Mouse (Mus musculus) yolk sac, embryonic 10.5 days (tissue): ENCODE data around the gene Ttk.

Experiments
- DNase-seq: peaks from one replicate; pipeline ENCODE4 v3.0.0-alpha.2; 2017; ENCODE audit warnings: low spot score

Ttk gene

DNA sequence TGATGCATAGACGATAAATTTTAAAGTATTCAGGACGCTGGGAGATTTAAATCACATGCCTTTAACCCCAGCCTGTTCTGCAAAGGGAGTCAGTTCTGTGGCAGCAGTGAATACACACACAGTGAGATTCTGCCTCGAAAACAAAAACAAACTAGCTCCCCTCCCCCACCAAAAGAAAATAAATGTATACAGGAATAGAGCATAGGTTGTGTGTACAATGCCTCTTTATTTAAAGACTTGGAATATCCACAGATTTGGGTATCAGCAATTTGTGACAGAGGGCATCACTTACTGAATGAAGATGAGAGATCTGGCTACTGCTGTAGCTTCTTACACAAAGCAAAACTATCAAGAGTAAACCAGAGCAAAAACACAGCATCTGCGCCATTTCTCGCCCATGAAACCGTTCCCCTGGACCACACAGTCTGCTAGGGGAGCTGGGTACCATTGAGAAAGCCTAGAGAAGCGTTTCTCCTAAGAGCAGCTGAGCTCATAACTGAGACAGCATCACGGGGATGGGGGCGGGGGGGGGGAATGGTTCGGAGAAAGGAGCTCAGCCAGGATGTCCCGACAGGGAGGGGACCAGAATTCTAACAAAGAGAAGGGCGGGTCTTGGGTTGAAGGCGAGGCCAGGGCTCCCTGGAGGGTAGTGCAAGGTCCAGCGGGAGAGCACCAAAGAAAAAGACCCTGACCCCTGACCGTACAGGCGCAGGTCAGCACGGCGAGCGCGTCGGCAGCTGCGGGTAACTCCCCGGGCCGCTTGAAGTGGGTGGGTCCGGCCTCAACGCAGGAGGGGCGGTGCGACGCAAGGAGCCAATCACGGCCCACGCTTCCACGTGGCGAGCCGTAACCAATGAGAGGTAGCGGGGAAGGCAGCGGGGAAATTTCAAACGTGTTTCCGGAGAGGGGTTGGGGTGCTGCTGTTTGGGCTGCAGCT lies at the start of gene Ttk:
TSS of gene Ttk (plus strand) at position 879 of the 937 bp plus-strand sequence.
- peak; percentile 94 for DNase-seq

DNA sequence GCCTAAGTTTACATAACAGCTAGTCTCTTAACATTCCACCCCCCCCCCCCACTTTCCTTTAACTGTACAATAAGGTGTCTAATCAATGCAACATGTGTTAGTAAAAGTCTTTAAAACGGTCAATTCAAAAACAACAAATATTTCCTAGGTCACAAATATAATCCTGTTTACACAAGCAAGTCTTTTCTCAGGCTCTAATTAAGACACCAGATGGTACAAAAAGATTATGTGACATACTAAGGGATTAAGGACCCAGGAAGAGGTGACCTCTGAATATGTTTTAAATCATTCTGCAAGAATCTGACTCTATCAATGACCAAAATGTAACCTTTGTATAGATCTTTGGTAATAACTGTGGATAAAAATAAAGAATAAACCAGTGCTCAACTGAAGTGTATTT lies 49.0 kb upstream of the Ttk start:
- no peak for DNase-seq

DNA sequence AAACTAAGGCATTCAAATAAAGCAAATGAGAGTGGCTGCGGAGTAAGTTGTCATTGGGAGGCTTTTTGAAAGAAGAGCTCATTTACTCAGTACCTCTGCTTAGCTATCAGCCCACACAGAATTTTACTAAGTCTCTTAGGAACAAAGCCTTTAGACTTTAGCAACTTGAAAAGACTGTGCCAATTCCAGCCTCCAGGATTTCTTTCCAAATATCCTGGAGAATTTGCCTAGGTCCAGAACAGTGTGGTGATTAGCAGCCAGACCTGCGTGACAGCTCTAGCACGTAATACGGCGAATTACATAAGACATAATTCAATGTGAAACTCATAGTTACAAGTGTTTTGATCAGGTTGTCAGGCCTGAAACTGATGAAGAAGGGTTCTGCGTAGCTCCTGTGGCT lies 45.2 kb upstream of the Ttk start:
- no peak for DNase-seq

DNA sequence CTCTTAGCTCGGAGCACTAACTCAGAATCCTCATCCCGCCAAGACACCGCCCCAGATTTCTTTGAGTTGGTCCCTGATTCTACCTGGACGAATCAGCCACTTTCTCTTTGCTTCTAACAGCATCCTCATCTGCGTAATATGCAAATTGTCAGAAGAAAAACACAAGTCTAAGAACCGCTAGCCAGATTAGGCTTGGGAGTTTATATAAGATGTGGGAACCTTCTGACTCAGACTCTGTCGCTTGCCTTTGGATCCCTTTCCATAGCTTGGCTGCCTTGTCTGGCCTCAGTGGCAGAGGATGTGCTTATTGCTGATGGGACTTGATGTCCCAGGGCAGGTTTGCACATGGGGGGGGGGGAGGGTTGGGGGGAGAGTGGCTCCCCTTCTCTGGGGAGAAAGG lies 37.6 kb upstream of the Ttk start:
- DNase-seq = no peak

DNA sequence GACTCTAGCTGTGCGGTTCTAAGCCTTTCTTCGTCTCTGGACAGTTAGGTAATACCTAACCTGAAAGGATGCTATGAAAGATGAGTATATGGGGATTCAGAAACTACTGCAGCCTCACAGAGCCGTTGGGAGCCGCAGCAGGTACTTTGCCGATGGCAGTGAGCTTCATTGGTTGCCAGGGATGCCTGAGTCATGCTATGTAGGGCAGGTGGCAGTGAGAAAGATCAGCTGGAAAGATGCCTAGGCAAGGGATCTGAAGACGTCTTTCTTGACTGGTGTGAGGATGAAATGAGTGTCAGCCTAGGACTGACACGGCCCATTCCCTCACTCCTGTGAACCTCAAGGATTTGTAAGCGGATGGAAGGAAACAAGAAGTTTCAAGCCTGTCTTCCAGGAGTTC lies 36.6 kb upstream of the Ttk start:
- DNase-seq = no peak

DNA sequence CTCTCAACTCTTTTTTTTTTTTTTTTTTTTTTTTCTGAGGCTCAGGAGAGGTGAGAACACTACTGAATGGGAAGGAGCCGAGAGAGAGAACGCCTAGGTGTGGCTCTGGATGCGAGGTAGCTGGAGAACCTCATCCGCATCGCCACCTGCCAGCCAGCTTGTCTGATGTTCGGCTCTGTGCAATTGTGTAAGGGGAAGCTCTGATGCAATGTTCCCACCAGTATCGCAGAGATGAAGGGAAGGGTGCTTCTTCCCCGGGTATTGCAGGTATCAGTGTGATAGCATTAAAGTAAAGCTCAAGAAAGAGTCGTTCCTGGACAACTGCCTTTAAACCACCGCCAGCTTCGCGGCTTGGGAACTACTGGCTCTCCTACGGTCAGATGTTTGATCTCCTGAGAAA lies 30.1 kb upstream of the Ttk start:
- no peak for DNase-seq

DNA sequence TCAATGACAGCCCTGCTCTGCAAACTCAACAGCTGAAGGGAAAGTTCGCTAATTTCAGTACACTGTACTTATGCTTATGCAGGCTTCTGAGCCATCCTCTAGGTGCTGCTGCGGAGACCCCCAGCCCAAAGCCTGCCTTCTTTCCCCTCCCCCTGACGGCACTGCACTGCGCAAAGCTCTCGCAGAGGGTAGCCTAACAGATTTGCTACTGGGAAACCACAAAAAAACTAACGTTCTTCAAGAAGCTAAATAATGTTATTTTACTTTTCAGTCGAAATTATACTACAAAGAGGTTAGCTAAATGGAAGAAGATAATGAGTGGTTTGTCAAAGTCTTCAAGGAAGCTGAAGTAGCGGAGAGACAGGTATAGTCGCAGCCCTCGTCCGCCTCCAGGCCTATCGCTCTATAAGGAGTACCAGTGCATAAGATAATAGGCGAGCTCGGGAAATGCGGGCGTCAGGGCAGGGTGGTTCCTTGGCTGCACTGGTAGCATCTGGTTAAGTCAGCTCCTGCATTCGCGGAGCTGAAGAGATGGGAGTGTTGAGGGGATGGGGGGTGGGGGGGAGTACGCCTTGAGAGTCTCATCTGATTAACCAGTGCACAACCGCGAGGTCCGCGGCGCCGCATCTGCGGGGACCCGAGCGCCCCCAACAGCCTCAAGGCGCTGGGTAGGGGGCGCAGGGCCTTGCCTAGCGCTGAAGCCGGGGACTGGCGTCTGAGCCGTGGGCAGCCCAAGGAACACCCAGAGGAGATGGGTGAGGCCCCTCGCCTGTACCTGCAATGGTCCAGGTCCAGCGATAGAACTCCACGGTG lies 29.1 kb upstream of the Ttk start:
- DNase-seq = peak; percentile 27

DNA sequence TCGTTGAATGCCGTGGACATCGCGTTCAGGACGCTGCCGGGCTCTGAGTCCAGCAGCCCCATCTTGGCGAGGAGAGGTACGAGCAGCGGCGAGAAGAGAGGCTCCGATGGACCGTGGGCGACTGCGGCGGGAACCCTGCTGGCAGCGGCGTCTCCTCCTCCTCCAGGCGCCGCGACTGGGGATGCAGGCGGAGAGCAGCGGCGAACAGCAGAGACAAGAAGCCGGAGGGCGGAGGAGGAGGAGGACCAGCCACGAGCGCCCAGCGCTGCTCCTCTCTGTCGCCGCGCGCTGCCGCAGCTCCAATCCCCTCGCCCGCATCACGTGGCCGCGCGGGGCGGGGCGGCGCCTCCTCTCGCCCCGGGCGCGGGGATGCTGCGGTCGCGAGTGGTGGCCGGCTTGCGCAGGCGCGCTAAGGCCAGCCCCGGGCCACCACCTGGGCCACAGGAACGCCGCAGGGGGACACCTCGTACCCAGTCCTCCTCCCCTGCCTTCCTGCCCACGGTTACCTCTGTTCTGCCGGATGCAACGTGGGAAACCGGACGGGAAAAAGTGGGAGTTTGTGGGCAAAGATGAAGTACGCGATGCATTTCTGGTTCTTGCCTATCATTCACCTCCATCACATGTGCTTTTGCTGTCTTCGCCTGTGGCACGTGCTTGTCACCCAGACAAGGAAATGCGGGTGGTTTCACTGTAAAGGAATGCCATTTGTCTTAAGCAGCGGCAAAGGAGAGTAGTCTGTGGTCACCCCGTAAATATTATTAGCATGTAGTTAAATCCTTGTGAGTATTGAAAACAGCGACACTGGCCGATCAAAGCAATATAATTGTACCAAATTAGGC lies 28.3 kb upstream of the Ttk start, which contains the start of gene Elovl4:
TSS of gene Elovl4 (minus strand) at position 301 of the 839 bp plus-strand sequence.
- DNase-seq = peak; percentile 39

DNA sequence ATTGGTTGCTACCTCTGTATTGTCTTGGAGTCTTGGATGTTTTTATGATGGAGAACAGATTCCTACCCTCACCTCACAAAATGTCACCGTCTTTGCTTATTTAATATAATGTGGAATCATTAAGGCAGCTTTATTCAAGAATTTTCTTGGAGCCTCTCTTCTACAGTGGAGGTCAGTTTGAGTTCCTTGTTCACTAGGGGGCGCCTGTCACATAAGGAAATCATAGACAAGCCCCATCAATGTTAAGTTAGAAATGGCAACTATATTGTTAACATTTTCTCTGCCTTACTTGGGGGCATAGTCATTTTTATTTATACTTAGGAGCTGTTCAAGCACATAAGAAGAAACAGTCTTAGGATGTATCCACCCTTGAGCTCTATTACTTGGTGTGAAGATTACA lies 26.9 kb upstream of the Ttk start:
- peak; percentile 41 for DNase-seq

DNA sequence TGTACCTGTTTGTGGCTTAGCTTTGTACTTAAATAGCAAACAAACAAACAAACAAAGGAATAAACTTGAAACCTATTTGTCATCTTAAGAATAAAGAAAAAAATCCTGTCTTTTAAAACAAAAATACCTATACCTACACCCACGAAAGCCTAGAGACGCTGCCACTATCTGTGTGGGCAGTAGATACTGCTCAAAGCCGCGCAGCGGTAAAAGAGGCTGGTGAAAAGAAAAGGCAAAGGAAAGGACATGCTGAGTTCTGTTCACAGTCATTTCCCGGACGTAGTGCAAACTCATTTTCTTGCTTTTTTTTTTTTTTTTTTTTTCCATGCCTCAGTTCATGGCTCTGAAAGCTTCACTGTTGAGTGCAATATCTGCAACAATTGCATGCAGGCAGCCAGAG lies 15.3 kb upstream of the Ttk start:
- no peak for DNase-seq

DNA sequence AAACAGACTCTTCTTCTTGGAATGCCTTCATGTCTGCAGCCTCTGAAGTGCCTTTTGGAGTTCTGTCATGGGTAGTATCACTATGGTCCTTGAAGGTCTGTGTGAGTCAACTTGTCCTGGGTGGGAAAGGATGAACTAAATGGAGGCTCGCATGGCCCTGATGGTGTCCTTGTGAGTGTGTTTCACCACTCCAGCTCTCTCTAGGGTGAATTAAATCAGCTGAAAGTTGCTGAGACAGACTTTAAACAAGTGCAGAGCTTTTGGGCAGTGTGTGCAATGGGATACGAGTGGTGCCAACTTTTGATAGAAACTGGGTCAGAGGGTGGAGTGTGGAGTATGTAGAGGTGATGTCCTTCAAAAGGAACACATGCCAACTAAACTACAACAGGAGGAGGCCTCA lies 13.5 kb upstream of the Ttk start:
- no peak for DNase-seq

DNA sequence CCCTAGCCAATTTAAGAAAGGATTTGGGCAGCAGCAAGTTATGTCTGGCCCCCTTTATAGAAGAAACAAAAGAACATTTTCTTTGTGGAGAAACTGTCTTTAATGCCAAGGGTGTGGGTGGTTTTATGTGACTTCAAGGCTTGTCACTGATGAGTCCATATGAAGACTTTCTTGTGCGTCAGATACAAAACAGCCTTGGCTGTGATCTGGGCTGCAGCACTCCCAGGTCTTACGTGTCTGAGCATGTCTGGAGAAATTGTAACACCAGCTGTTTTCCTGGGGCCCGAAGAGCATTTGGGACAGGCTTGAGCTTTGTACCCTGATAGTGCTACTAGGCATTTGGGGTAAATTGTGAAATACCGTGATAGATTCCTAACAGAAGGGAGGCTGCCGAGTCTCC lies 11.6 kb upstream of the Ttk start:
- no peak for DNase-seq

DNA sequence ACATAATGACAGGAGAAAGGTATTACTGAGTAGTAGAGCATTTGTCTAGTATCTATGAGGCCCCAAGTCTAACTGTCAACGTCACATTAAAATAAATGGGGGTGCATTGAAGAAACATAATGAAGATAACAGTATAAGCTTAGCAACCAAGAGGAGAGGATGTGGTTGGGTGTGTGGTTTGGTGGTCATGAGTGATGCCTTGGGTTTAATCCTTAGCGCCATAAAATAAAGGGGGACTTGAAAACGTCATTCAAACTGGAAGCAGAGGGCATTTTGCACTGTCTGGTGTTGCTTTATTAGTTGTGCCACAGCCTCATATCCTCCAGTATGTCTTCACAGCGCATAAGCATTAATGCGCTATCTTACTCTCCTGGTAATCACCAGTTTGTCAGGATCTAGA lies 4.6 kb upstream of the Ttk start:
- no peak for DNase-seq

DNA sequence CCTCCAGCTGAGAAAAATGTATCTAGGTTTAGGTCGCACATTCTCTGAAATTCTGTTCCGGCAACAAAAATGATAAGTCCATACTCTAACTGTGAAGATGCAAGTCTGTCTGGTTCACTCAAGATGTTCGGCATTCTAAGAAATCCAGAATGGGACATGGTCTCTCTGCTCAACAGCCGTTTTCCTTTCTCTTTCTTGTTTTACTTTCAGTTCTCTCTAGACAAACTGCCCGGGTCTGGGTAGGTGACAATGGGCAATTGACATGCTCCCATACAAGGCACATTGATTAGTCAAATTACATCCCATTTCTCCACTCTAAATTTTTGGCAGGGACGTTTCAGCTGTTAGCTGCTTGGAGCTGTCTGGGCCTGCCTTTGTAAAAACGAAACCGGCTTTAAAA lies 3.3 kb upstream of the Ttk start:
- no peak for DNase-seq

DNA sequence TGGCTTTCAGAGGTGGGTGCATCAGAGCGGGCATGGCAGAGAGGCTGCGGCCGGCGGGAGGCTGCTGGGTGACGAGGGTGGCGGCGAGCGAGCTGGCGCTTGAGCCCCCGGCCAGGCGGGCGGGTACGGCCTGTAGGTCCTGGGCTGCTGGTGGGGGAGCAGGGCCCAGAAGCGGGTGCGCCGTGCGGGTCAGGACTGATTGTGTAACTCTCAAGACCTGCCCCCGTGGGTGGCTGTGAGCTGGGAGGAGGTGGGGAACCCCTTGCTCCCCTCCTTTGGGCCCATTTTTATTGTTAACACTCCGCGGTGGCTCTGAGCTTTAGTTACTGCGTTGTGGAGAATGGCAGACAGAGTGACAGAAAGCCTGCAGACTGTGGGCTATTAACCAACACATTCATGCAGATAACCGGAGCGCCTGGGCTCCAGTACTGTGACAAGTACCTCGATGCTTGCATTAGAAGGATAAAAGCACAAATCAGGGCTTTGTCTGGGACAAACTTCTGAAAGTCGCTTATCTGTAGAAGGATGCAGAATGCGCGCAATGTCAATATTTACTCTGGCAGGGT lies 342 bp downstream of the Ttk start:
- peak; percentile 60 for DNase-seq

DNA sequence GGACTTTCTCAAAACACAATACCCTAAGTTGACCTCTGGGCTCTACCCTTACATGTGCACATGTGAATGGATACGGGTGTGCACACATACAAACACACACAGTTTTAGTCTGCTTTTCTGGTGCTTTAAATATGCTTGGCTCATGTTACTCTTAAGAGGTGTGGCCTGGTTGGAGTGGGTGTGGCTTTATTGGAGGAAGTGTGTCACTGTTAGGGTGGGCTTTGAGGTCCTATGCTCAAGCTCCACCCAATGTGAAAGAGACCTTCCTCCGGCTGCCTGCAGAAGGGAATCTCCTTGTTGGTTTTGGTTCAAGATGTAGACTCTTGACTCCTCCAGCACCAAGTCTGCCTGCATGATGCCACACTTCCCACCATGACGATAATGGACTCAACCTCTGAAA lies 18.0 kb downstream of the Ttk start:
- no peak for DNase-seq

DNA sequence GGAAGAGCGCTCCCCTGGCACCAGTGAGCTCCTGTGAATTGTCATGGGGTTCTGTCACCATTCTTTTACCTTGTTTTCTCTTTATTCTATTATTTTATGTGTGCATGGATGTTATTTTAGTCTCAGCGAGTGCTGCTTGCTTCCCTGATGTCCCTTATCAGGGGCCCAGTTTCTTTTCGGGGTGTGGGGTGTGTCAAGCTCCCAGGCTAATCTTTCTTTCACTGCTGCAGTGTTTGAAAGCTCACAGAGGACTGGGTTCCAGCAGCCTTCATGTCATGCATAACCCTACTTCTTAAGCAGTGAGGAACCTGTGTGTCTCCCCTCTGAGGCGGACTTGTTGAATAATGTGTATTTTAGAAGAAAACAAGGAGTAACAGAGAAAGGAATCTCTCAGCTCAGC lies 30.7 kb downstream of the Ttk start:
- DNase-seq = no peak

DNA sequence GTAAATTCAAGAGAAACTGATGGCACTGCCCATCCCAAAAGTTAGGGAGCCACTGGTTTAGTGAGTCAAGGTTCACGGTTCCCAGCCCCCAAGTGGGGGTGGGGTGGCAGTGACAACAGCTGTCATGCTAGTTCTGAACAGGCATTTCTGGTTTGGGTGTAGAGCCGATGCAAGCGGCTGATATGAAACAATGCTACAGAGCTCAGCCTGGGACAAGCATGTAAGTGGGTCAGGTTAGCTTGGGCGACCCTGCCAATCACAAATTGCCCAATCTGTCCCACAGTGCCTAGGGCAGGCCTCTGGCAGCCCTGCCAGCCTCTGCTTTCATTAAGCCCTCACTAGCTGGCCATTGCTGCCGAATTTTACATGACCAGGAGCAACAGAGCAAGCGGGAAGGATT lies 47.7 kb downstream of the Ttk start:
- no peak for DNase-seq

DNA sequence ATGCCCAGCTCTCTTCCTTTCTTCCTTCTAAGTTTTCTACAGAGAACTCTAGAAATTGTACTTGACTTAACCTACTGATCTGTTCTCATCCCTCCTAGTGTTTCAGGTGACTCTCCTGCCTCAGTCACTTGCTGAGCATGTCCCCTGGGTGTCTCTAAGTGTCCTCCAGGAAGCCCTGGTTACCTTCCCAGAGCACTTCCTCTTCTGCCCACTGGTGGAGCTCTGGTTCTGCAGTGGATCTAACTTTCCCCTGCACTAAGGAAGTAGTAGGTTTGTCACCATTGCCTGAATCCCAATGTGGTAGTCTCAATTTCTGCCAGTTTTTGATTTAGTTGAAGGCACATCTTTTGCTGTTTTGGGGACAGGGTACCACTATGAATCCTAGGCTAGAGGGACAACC lies 51.7 kb downstream of the Ttk start:
- no peak for DNase-seq

DNA sequence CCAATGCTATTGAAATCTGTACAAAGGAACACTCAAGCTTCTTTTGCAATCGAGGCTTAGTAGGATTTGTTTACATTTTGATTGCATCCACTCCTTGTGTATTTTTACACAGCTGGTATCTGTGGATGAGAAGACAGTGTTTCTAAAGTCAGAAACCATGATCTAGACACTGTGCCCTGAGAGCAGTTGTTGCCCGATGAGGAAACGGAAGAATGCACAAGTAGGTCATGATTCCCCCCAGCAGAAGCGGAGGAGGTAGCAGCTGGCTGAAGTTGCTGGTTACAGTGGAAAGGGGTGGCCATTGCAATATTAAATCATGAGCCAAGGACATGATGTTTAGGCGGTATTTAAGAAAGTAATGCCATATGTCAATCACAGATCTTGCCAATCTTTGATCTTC lies 53.7 kb downstream of the Ttk start:
- no peak for DNase-seq

DNA sequence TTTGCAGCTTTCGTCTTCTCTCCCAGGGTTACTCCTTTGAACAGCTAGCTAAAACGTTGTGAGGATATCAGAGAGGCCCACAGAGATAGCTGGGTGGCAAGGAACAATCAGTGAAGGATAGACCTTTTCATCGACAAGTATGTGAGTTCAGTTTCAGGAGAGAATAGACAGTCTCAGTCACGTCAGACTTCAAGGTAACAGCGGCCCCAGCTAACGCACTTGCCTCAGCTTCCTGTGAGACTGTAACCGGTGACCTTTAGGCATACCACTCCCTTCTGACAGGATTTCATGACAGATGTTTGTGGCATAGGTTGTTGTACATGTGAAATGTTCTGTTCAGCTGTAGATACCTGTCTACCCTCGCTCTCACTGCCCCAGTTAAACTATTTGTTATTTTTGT lies 58.6 kb downstream of the Ttk start:
- DNase-seq = no peak

DNA sequence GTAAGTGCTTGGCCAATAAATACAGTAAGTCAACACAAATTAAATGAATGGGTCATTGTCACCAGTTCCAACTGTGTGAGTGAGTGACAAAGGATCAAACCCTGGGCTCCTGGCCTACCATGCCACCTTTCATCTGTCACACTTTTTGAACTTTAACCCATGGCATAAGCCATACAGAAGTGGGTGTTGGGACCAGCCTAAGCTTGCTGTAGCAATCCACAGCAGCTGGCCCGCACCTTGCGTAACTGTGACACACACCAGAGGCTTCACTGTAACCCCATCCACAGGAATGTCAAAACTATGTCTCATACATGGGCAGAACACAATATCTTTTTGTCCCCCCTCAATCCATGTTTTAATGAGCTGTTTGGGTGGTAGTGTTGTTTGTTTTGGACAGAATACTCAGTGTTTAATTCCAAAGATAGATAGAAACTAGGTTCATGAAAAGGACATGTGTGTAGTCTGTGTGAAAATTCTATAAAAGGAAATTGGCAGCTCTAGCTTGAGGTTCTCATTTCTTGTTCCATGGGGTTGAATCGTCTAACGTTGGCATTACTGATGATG lies 59.4 kb downstream of the Ttk start:
- no peak for DNase-seq
